In genomic region chr13:28287368-28287767, GRCm38 (mm10) we compare ENCODE assay signal across 15 mouse cellular contexts.
"Had no signal": no experiment of that assay in that cellular context is flagged by ENCODE, and none has a peak within 500 bp of the region (broad histone marks: within the 10 kb centered on the region; RNA-seq: fewer than 3 reads in every experiment).

No protein-coding gene starts in this region.

- H3K27ac ChIP-seq: neural tube, embryonic 15.5 days; stomach, embryonic 15.5 days; stomach, postnatal 0 days had no signal

- H3K4me2 ChIP-seq: neural tube, embryonic 15.5 days; stomach, embryonic 15.5 days had no signal

- H3K4me1 ChIP-seq: neural tube, embryonic 15.5 days; stomach, embryonic 15.5 days had no signal

- H3K9me3 ChIP-seq: neural tube, embryonic 15.5 days; stomach, embryonic 15.5 days had no signal

- DNase-seq: retina, postnatal 1 day; right cerebral cortex, adult 18-20 months; right cerebral cortex, postnatal 14 days; right cerebral cortex, postnatal 25 days; right cerebral cortex, postnatal 4 days; spleen, adult 18-20 months; thymus, adult 18-20 months; thymus, adult 2 months; thymus, postnatal 14 days; thymus, postnatal 25 days; thymus, postnatal 36 days; thymus, postnatal 4 days had no signal

- H3K27me3 ChIP-seq: neural tube, embryonic 15.5 days; stomach, embryonic 15.5 days had no signal

- H3K9ac ChIP-seq: neural tube, embryonic 15.5 days; stomach, embryonic 15.5 days had no signal

- H3K4me3 ChIP-seq: neural tube, embryonic 15.5 days; stomach, embryonic 15.5 days had no signal

- H3K36me3 ChIP-seq: neural tube, embryonic 15.5 days; stomach, embryonic 15.5 days had no signal
